Mouse (Mus musculus): ENCODE measurements around the gene Cdh5. TPM values are rescaled to one million over a fixed set of nuclear protein-coding genes. Genes with fewer than 3 reads are reported as not detected.

Cdh5 gene
- polyA plus RNA-seq, 1 experiment = not detected

GRCm38 (mm10) chr8:104086615-104087014 is 14.8 kb upstream of the Cdh5 start:
- no peak for TF ChIP-seq GATA1 (IDR thresholded peaks at IDR 0.05; ENCODE audit: low read length)

DNA sequence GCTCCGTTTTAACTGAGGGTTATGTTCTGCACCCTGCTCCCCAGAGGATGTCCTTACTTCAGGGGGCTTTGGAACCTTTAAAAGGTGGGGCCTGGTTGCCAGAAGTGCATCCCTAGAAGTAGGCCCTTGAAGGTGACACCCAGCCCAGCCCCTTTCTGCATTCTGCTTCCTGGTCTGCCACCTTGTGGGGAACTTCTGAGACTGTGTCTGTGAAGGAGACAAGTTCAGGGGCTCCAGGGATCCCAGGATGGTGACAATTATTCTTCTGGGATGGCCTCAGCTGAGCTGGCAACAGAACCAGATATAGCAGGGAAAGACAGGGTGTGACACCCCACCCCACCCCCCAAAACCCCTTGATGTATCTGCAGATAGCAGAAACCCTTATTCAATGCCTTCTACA is 14.3 kb upstream of the Cdh5 start:
- TF ChIP-seq GATA1 (IDR thresholded peaks at IDR 0.05; ENCODE audit: low read length) = no peak

GRCm38 (mm10) chr8:104088881-104089280 is 12.5 kb upstream of the Cdh5 start:
- TF ChIP-seq GATA1 (IDR thresholded peaks at IDR 0.05; ENCODE audit: low read length) = no peak

- no peak for TF ChIP-seq GATA1 (IDR thresholded peaks at IDR 0.05; ENCODE audit: low read length)
Observed at GRCm38 (mm10) chr8:104093336-104093735, 8.1 kb upstream of the Cdh5 start.

GRCm38 (mm10) chr8:104095595-104095994 is 5.8 kb upstream of the Cdh5 start:
- TF ChIP-seq GATA1 (IDR thresholded peaks at IDR 0.05; ENCODE audit: low read length) = no peak

DNA sequence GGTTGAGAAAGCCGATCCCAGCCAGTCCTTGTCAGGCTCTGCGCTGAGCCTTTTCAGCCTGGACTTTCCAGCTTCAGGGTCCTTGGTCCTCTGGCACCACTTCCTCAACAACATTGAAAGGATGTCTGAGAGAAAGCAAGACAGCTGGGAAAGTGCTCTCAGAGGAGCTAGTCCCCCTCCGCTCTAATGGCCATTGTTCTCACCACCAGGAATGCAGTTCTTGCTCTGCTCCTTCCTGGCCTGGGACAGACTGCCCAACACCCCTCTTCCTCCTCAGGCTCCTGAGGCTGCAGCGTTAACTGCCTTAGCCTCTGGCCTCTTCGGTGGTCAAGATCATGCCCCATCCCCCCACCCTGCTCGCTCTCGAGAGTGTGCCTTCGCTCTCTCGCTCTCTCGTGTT is 4.8 kb upstream of the Cdh5 start:
- no peak for TF ChIP-seq GATA1 (IDR thresholded peaks at IDR 0.05; ENCODE audit: low read length)

DNA sequence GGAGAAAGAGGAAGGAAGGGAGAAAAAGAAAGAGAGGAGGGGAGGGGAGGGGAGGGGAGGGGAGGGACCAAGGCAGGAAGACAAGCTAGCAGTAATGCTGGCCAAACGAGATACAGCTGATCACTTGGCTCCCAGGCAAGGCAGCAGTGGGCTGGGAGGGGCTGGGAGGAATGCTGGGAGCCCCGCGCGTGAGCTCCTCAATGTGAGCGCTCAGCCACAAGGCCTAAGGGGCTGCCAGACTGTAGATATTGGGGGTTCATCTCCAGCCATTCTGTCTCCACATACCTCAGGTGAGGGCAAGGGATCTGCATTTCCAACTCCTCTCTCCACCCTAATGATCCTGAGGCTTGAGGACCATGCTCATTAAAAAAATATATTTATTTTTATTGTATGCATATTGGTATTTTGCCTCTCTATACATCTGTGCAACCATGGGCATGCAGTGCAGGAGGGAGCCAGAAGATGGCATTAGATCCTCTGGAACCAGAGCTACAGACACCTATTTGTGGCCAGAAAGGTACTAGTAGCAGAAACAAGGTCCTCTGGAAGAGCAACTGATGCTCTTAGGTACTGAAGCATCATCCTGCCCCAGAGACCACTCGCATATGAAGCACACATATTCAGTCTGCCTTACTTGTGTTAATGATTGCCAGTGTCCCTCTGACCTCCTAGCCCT is 2.6 kb upstream of the Cdh5 start:
- TF ChIP-seq GATA1 (IDR thresholded peaks at IDR 0.05; ENCODE audit: low read length) = no peak

DNA sequence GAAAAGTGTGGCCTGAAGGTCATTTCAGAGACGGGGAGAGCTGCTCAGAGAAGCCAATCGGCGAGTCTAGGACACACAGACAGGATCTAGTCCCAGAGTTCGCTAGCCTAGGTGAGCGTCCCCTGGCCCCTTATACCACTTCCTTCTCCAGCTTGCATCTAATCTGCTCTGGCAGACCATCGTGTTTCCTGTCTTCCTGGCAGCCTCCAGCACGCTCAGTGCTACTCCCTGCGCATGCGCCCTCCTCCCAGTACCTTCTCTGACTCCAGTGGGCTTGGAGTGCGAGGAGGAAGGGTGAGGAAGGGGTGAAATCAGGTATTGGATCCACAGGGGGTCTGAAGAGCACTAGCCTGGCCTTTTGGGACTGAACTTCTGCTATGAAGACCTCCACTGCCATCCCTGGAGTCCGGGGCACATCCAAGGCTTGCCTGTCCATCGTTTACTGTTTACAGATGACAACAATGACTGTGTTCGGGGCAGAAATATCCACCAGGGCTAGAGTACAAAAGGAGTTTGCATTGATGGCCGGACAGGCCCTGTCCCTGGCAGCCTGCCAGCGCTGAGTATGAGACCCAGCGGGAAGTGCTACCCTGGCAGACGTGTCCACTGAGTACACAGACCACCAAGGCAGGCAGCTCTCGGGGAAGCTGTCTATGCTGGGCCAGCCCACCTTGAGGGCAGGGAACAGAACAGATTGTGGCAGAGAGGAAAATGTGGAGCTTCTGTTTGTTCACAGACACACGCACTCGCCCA is 1.9 kb upstream of the Cdh5 start:
- TF ChIP-seq GATA1 (IDR thresholded peaks at IDR 0.05; ENCODE audit: low read length) = no peak

DNA sequence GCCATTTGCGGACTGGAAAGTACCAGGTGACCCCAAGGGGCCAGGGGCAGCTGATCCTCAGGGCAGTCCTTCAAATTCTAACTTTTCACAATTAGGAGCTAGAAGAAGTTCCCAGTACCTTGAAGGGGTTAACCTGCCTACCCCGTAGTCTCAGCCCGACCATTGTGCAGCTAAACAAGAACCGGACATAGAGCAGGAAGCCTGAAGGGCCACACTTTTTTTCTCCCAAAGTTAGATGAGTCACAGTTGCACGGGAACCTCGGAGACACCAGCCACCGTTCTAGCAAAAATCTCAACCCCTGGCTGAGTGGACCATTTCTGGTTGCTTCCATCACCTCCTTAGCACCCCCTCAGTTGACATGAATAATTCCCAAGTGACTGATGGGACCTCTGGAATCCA is 2.0 kb downstream of the Cdh5 start:
- TF ChIP-seq GATA1 (IDR thresholded peaks at IDR 0.05; ENCODE audit: low read length) = no peak

- TF ChIP-seq GATA1 (IDR thresholded peaks at IDR 0.05; ENCODE audit: low read length) = no peak
Observed at GRCm38 (mm10) chr8:104105768-104106167, 4.3 kb downstream of the Cdh5 start.

GRCm38 (mm10) chr8:104106276-104106946 is 5.0 kb downstream of the Cdh5 start:
- no peak for TF ChIP-seq GATA1 (IDR thresholded peaks at IDR 0.05; ENCODE audit: low read length)

GRCm38 (mm10) chr8:104107111-104107510 is 5.7 kb downstream of the Cdh5 start:
- TF ChIP-seq GATA1 (IDR thresholded peaks at IDR 0.05; ENCODE audit: low read length) = no peak

DNA sequence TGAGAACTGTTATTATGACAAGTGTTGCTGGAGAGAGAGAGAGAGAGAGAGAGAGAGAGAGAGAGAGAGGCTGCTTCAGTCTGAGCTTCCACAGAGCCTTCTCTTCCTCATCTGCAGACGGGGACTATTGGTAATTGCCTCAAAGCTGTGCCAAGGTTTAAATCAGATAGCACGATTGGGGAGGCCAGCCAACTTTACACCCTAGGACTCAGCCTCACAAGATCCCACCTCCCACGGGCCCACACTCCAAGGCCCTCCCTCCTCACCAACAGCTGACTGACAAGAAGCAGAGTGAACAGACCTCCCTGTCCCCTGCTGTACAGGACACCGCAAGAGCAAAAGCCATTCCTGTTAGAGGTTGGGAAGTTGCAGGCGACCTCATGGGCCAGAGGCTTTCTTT is 6.6 kb downstream of the Cdh5 start:
- TF ChIP-seq GATA1 (IDR thresholded peaks at IDR 0.05; ENCODE audit: low read length) = no peak

DNA sequence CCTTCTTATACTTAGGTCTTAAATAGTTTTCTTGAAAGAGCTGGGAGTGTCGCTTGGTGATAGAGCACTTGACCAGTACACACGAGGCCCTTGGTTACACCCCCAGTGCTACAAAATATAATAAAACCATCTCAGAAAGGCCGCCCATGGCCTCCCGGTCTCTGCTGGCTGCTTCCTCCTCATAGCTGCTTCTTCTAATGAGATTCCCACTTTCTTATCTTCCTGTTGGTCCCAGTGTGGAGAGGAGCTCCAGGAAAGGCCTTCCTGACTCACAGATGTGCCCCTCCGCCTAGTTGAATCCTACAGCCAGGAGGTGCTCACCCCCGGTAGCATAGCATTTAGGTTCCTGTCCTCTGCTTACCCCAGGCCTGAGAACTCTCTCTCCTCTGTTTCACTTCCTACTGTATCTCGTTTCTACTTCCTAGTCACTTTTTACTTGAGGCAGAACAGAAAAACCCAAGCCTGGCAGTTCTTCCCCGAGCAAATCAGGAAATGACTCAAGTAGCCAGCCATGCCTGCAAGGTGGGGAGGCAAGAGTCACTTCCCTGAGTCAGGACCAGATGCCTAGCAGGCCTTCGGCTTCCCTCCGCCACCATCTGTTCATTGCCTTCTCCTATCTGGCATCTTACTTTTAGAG is 9.2 kb downstream of the Cdh5 start:
- no peak for TF ChIP-seq GATA1 (IDR thresholded peaks at IDR 0.05; ENCODE audit: low read length)

- no peak for TF ChIP-seq GATA1 (IDR thresholded peaks at IDR 0.05; ENCODE audit: low read length)
Observed at GRCm38 (mm10) chr8:104121640-104122416, 20.4 kb downstream of the Cdh5 start.
